ENCODE assay signal across 7 mouse cellular contexts in the genomic region with DNA sequence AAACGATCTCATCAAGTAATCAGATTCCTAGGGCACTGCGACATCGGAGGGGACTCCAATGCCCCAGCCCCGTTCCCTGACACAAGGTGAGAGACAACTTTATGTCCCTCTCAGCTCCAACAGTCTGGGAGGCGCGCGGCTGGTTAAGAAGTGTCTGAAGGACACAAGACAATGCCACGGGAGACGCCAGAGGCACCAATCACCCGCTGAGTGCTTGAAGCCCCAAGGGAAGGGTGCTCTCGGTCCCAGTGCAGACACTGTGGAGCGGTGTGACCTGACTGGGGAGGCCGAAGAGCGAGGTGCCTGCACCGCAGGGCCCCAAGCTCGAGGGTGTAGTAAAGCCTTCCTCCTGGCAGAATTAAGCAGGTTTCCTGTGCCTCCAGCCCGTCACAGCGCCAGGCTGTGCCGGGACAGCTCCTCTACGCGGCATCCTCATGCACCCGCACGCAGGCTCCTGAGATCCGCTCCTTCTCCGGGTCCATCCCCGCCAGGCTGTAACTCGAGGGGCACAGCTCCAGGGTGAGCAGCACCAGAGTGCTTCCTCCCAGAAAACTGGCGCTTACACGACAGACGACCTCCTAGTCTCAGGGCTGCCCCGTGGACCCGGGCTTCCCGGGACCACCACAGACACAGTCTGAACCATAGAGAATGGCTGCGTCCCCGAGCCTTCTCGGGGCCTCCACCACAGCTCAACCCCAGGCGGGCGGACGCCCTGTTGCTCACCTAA. TPM values are rescaled to one million over a fixed set of nuclear protein-coding genes. Genes with fewer than 3 reads are reported as not detected.
A peak's percentile ranks its signal among the peaks of the same experiment; 100 is the strongest.
DNase-seq lines count a peak whose midpoint lies in the region; ATAC-seq and TF ChIP-seq lines count a peak whose summit lies in the region.

No protein-coding gene starts in this region.

- peak; percentile 15 to 22 for DNase-seq in CD8-positive naive resting alpha-beta T cell, adult 2 months (ENCODE audit: low read depth in 2 of 2, low spot score in 2 of 2)
- DNase-seq in T-cell, adult 2 months (ENCODE audit: low spot score) = peak; percentile 49
- peak; percentile 22 to 34 for DNase-seq in cerebellum, postnatal 4 days (ENCODE audit: low spot score in 2 of 2)
- peak; percentile 40 for DNase-seq in liver, postnatal 0 days

- peak overlapping the region; percentile 64 for H3K4me3 ChIP-seq in intestine, embryonic 15.5 days (replicated peaks)
- H3K4me3 ChIP-seq in liver, postnatal 0 days (ENCODE audit: low read depth, low read length) = peak overlapping the region; percentile 52
- H3K4me3 ChIP-seq in neural tube, embryonic 15.5 days (replicated peaks) = peak overlapping the region; percentile 69

- peak overlapping the region; percentile 65 for H3K9ac ChIP-seq in intestine, embryonic 15.5 days
- H3K9ac ChIP-seq in liver, postnatal 0 days (replicated peaks) = peak overlapping the region; percentile 57
- H3K9ac ChIP-seq in neural tube, embryonic 15.5 days (replicated peaks) = peak overlapping the region; percentile 64

- peaks cover 14% of the 10 kb centered on the region; the same call in 1 of the 2 replicates for H3K4me1 ChIP-seq in intestine, embryonic 15.5 days (replicated peaks)
- H3K4me1 ChIP-seq in liver, postnatal 0 days (ENCODE audit: insufficient read depth) = peaks cover 23% of the 10 kb centered on the region
- H3K4me1 ChIP-seq in neural tube, embryonic 15.5 days = peaks cover 20% of the 10 kb centered on the region

- H3K9me3 ChIP-seq in intestine, embryonic 15.5 days = no peaks in the 10 kb centered on the region
- no peaks in the 10 kb centered on the region for H3K9me3 ChIP-seq in liver, postnatal 0 days (ENCODE audit: low read length)
- H3K9me3 ChIP-seq in neural tube, embryonic 15.5 days (replicated peaks) = no peaks in the 10 kb centered on the region

- peak overlapping the region; percentile 81 for H3K27ac ChIP-seq in intestine, embryonic 15.5 days
- peak overlapping the region; percentile 52; the same call in 1 of the 2 replicates for H3K27ac ChIP-seq in liver, postnatal 0 days (ENCODE audit: low read depth)
- H3K27ac ChIP-seq in neural tube, embryonic 15.5 days (replicated peaks) = peak overlapping the region; percentile 63

- no peak for TF ChIP-seq EP300 in liver, postnatal 0 days (IDR thresholded peaks at IDR 0.05; ENCODE audit: low read depth)

- no peaks in the 10 kb centered on the region for H3K27me3 ChIP-seq in intestine, embryonic 15.5 days (replicated peaks)
- H3K27me3 ChIP-seq in liver, postnatal 0 days (ENCODE audit: insufficient read depth, low read length) = 0 out of 2 replicates have a peak, but pooled peaks cover 8% of the 10 kb centered on the region
- 0 out of 2 replicates have a peak, but pooled peaks cover 2% of the 10 kb centered on the region for H3K27me3 ChIP-seq in neural tube, embryonic 15.5 days (replicated peaks)

- ATAC-seq in granulocyte monocyte progenitor cell, adult 5-6 weeks (replicated peaks; ENCODE audit: poor library complexity, severe bottlenecking) = peak; percentile 21
- peak; percentile 48 for ATAC-seq in intestine, embryonic 15.5 days
- peak; percentile 40 for ATAC-seq in liver, postnatal 0 days
- ATAC-seq in neural tube, embryonic 15.5 days (ENCODE audit: low FRiP score) = peak; percentile 64

- WGBS in intestine, embryonic 15.5 days = under 1% methylated on average over 39 of the region's 39 CpGs
- 3% methylated on average over 36 of the region's 39 CpGs for WGBS in liver, postnatal 0 days (ENCODE audit: insufficient replicate concordance)
- under 1% methylated on average over 39 of the region's 39 CpGs for WGBS in neural tube, embryonic 15.5 days

- peak overlapping the region; percentile 95 for H3K4me2 ChIP-seq in intestine, embryonic 15.5 days (replicated peaks)
- H3K4me2 ChIP-seq in liver, postnatal 0 days (ENCODE audit: low read depth, low read length) = peak overlapping the region; percentile 91
- H3K4me2 ChIP-seq in neural tube, embryonic 15.5 days = peak overlapping the region; percentile 96

- H3K36me3 ChIP-seq in intestine, embryonic 15.5 days = no peaks in the 10 kb centered on the region
- H3K36me3 ChIP-seq in liver, postnatal 0 days (replicated peaks; ENCODE audit: insufficient read depth, low read length) = no peaks in the 10 kb centered on the region
- H3K36me3 ChIP-seq in neural tube, embryonic 15.5 days = no peaks in the 10 kb centered on the region

- TF ChIP-seq CTCF in liver, postnatal 0 days (IDR thresholded peaks at IDR 0.05; ENCODE audit: low read depth) = no peak

RNA-seq across cellular contexts. Expression of a gene that starts 0.7 kb away (rescaled TPM):
- total RNA-seq in granulocyte monocyte progenitor cell, adult 5-6 weeks (2014; fragmentation: Nextera tagmentation) = 9.1 TPM in 2 replicates
- 8.9 and 9.3 TPM in 2 replicates for total RNA-seq in granulocyte monocyte progenitor cell, adult 5-6 weeks (2017)
- polyA plus RNA-seq in intestine, embryonic 15.5 days (2015; fragmentation: Nextera tagmentation; extraction: Ambion mirVana) = 7.4 TPM in 2 replicates
- 0.73 and 0.96 TPM in 2 replicates for polyA plus RNA-seq in liver, postnatal 0 days (2015; fragmentation: Nextera tagmentation; extraction: Ambion mirVana)
- polyA plus RNA-seq in neural tube, embryonic 15.5 days (2015; fragmentation: Nextera tagmentation; extraction: Ambion mirVana) = 6.2 and 6.8 TPM in 2 replicates

Comparison
In these comparisons a context has a peak if more than half of its experiments do, and no peak if none do; other contexts are left out.
1. Peak in every context shown above with its lines: DNase-seq, ATAC-seq, H3K4me3 ChIP-seq and H3K27ac ChIP-seq.